ENCODE assay signal across 9 mouse cellular contexts in the genomic region with DNA sequence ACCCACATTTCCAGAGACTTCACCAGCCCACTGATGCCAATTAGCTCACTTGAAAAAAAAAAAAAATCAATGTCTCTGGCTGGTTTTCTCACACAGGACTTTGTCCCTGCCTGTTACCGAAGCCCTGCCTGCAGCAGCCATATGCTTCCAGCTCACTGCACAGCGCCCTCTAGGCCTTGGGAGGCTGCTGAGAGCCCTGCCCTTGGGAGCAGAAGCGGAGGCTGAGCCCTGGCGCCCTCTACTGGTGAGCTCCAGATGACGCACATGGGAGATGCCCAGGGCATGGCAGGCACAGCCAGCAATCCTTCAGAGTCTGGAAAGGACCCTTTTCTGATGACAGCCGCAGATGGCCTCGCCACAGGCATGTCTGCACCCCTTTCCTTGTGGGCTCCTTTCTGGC. TPM values are rescaled to one million over a fixed set of nuclear protein-coding genes. Genes with fewer than 3 reads are reported as not detected.
A peak's percentile ranks its signal among the peaks of the same experiment; 100 is the strongest.
DNase-seq lines count a peak whose midpoint lies in the region; ATAC-seq lines count a peak whose summit lies in the region.
"Had no signal": no experiment of that assay in that cellular context is flagged by ENCODE, and none has a peak within 500 bp of the region (broad histone marks: within the 10 kb centered on the region; RNA-seq: fewer than 3 reads in every experiment).

No protein-coding gene starts in this region.

- 32% methylated on average over 7 of the region's 7 CpGs for WGBS in kidney, embryonic 14.5 days
- 29% methylated on average over 7 of the region's 7 CpGs for WGBS in liver, embryonic 11.5 days

- H3K36me3 ChIP-seq in kidney, embryonic 14.5 days (ENCODE audit: control insufficient read depth, insufficient read depth, low read length): no peaks in the 10 kb centered on the region
- H3K36me3 ChIP-seq in liver, embryonic 11.5 days (ENCODE audit: control insufficient read depth, insufficient read depth, low read length): no peaks in the 10 kb centered on the region
- H3K36me3 ChIP-seq: heart, embryonic 15.5 days had no signal

- H3K27ac ChIP-seq in kidney, embryonic 14.5 days (ENCODE audit: low read depth, low read length): no peak overlapping the region
- no peak overlapping the region for H3K27ac ChIP-seq in liver, embryonic 11.5 days (ENCODE audit: low read depth, low read length)
- H3K27ac ChIP-seq: heart, embryonic 15.5 days had no signal

- peak; percentile 48; the same call in 1 of the 2 replicates for ATAC-seq in frontal cortex, adult (ENCODE audit: low TSS enrichment)
- 0 out of 2 replicates have a peak, but pooled peaks have one; percentile 60 for ATAC-seq in kidney, embryonic 14.5 days (ENCODE audit: low FRiP score, low TSS enrichment)
- ATAC-seq in liver, embryonic 11.5 days (replicated peaks; ENCODE audit: low FRiP score): peak; percentile 76

- no peak overlapping the region for H3K4me3 ChIP-seq in kidney, embryonic 14.5 days (ENCODE audit: low read length)
- H3K4me3 ChIP-seq in liver, embryonic 11.5 days (ENCODE audit: low read depth, low read length): no peak overlapping the region
- H3K4me3 ChIP-seq: heart, embryonic 15.5 days had no signal

- H3K9ac ChIP-seq in kidney, embryonic 14.5 days (ENCODE audit: low read depth, low read length): no peak overlapping the region
- H3K9ac ChIP-seq in liver, embryonic 11.5 days (ENCODE audit: low read depth, low read length): no peak overlapping the region
- H3K9ac ChIP-seq: heart, embryonic 15.5 days had no signal

- H3K27me3 ChIP-seq in kidney, embryonic 14.5 days (ENCODE audit: control insufficient read depth, insufficient read depth, low read length): no peaks in the 10 kb centered on the region
- H3K27me3 ChIP-seq in liver, embryonic 11.5 days (replicated peaks; ENCODE audit: control insufficient read depth, insufficient read depth, low read length): peaks cover 9% of the 10 kb centered on the region

- DNase-seq in 3134 (ENCODE audit: extremely low read depth, insufficient read length, low spot score) (peak; percentile 71), ES-CJ7 (ENCODE audit: low read depth, low spot score) (peak; percentile 93)
- peak; percentile 71 for DNase-seq in c-Kit-positive CD71-positive TER-119-positive erythroid progenitor cells, embryonic 14.5 days (ENCODE audit: low spot score)
- peak; percentile 78 for DNase-seq in liver, embryonic 11.5 days (ENCODE audit: low spot score)
- DNase-seq in ovary, postnatal 36 days (ENCODE audit: low spot score): peak; percentile 82
- peak; percentile 83 for DNase-seq in thymus, postnatal 14 days

- H3K9me3 ChIP-seq in kidney, embryonic 14.5 days (ENCODE audit: control insufficient read depth, low read length): no peaks in the 10 kb centered on the region
- H3K9me3 ChIP-seq in liver, embryonic 11.5 days (ENCODE audit: control insufficient read depth, low read length): no peaks in the 10 kb centered on the region
- H3K9me3 ChIP-seq: heart, embryonic 15.5 days had no signal

- no peak overlapping the region for H3K4me2 ChIP-seq in kidney, embryonic 14.5 days (replicated peaks; ENCODE audit: low read depth, low read length)
- no peak overlapping the region for H3K4me2 ChIP-seq in liver, embryonic 11.5 days
- H3K4me2 ChIP-seq: heart, embryonic 15.5 days had no signal

- H3K4me1 ChIP-seq in kidney, embryonic 14.5 days (ENCODE audit: control insufficient read depth, insufficient read depth, low read length): no peaks in the 10 kb centered on the region
- H3K4me1 ChIP-seq in liver, embryonic 11.5 days (replicated peaks; ENCODE audit: control insufficient read depth, insufficient read depth, low read length): no peaks in the 10 kb centered on the region
- H3K4me1 ChIP-seq: heart, embryonic 15.5 days had no signal

RNA-seq across cellular contexts. Expression of gene Grm2, which starts 12.8 kb away (rescaled TPM):
- polyA plus RNA-seq in kidney, embryonic 14.5 days (2014; fragmentation: Nextera tagmentation; extraction: Ambion mirVana): not detected in 2 replicates
- polyA plus RNA-seq in liver, embryonic 11.5 days (2014; fragmentation: Nextera tagmentation; extraction: Ambion mirVana): not detected in 2 replicates
- polyA plus RNA-seq: heart, embryonic 15.5 days had no signal

RNA-seq across cellular contexts. Expression of gene Iqcf6, which starts 16.7 kb away (rescaled TPM):
- polyA plus RNA-seq in kidney, embryonic 14.5 days (2014; fragmentation: Nextera tagmentation; extraction: Ambion mirVana): not detected in 2 replicates
- polyA plus RNA-seq in liver, embryonic 11.5 days (2014; fragmentation: Nextera tagmentation; extraction: Ambion mirVana): not detected in 2 replicates
- polyA plus RNA-seq: heart, embryonic 15.5 days had no signal

RNA-seq across cellular contexts. Expression of gene Tex264, which starts 42.6 kb away (rescaled TPM):
- polyA plus RNA-seq in kidney, embryonic 14.5 days (2014; fragmentation: Nextera tagmentation; extraction: Ambion mirVana): 42.5 and 58.2 TPM in 2 replicates
- polyA plus RNA-seq in liver, embryonic 11.5 days (2014; fragmentation: Nextera tagmentation; extraction: Ambion mirVana): 29.3 and 33.1 TPM in 2 replicates
